Mouse (Mus musculus): ENCODE results near the gene Selenot.
A peak's percentile ranks its signal among the peaks of the same experiment; 100 is the strongest.
"Not testable (repeated sequence)": the region's sequence is repeated elsewhere in the genome, so short reads cannot be mapped to it uniquely, and the experiment has no call there.

Selenot gene

DNA sequence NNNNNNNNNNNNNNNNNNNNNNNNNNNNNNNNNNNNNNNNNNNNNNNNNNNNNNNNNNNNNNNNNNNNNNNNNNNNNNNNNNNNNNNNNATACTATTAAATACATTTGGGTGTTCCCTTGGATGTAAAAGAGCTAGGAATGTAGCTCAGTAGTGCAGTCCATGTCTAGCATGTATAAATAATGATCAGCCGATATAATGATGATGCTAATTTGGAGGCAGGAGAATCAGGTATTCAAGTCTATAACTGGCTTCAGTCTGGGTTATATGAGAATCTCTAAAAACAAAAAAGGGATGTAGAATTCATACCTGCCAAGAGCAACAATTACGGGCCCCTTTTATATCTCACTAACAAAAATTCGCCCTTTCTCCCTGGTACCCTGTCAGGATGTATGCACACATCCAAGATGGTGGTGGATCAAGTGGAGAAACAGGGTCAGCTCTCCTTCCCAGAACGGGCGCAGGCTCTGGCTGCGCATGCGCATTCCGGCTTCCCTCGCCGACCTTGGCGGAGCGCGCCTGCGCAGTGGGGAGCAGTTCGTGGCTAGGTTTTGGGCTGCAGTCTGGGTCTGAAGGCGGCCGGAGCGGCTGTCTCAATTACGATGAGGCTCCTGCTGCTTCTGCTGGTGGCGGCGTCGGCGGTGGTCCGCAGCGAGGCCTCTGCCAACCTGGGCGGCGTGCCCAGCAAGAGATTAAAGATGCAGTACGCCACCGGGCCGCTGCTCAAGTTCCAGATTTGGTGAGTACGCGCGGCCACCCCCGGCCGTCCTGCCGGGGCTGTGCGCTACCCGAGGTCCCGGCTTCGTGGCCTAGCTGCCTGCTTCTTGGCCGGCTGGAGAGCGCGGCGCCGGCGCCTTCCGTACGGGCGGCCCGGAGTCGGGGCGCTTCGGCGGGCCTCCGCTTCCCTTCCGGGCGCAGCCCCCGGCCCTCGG lies at the start of gene Selenot:
Gene Selenot (plus strand): TSS at position 500 of the 930 bp plus-strand sequence.
- peak; percentile 98 for DNase-seq (ENCODE audit: low read depth, low spot score)

DNA sequence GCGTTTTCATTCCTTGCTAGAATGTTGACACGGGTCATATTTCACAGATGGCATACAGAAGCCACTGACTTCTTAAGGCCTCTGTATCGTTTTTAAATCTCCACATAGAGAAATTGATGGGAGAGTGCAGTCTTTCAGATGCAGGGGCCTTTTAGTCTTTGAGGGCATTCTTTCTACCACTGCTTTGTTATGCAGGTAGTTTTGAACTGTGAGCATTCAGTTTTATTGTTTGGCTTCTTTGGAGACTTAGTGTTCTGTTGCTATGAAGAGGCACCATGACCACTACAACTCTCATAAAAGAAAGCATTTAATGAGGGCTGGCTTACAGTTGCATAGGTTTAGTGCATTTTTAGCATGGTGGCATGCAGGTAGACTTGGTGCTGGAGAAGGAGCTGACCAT lies 39.9 kb upstream of the Selenot start:
- DNase-seq (ENCODE audit: low read depth, low spot score): no peak

DNA sequence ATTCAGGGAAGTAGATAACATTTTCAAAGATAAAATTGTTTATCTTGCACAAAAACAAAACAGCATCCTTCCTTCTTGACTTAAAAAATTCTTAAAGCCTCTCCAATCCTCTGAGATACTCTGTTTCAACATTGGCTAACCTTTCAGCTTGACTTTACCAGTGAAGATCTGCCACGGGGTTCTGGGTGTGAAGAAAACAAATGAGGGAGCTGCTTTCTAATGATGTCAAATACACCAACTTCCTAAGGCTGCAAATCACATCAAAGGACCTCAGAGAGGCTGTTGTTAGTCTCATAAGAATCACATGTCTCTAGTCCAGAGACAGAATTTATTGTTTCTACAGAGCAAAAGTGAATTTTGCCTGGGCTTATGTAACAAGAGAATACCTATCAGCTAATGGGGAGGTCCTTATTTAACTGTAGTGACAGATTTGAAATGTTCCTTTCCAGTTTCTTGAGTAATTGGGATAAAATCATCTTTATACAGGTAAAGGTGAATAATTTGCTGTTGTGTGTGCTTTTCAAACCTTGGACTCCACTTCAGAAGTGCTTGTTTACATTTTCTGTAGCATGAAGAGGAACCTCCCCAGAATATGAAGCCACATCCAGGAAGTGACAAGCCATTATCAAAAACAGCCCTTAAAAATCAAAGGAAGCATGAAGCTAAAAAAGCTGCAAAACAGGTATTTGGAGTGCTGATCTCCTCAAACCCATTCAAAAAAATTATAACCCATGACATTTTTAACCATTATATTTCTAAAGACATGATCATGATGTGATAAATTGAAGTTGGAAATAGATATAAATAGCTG lies 24.2 kb upstream of the Selenot start:
- no peak for DNase-seq (ENCODE audit: low read depth, low spot score)

DNA sequence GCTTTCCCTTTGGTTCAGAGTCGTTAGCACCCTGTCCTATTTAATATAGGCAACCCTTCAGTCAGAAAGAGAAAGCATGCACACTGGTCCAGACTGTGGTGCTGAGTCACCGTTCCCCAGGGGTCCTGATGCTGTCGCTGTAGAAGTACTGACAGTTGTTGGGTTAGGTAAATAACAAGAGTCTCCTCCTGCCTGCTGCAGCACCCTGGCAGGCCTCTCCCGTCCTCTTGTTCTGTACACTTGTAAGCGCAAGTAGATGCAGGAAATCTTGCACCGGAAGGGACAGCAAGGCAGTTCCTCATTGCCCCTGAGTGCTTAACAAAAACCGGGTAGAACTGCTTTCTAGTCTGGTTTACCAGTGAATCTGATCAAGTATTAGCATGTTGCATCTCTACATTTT lies 19.8 kb upstream of the Selenot start:
- no peak for DNase-seq (ENCODE audit: low read depth, low spot score)

DNA sequence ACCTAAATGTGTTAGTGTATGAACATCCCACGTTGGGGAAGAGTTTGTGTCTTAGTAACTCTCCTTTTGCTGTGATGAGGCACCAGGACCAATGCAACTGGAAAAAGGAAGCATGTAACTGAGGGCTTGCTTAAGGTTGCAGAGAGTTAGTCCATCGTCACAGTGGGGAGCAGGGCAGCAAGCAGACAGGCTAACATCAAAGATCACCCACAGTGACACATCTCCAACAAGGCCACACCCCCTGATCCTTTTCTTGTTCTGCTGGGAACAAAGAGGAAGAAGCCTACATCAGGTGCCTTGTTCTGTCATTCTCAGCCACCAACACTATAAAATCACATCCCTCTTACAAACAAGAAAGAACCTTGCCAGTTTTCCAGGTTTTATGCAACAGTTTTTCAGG lies 16.5 kb upstream of the Selenot start:
- no peak for DNase-seq (ENCODE audit: low read depth, low spot score)

DNA sequence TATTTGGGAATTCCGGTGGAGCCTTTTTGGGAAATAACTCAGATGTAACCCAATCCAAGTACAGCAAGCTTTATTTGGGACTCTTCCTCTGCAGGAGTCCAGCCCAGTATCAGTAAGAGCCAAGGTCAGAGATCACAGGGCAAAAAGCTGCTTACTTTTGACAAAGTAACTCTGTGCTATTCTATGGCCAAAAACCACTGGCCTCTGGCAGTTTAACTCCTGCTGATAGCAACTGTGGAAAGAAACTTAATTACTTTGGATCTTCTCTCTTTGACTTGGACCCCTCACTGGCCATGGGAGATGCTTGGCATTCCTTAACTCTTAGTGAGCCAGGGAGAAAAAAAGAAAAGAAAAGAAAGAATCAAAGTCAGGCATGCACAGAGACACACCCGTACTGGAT lies 15.0 kb upstream of the Selenot start:
- no peak for DNase-seq (ENCODE audit: low read depth, low spot score)

DNA sequence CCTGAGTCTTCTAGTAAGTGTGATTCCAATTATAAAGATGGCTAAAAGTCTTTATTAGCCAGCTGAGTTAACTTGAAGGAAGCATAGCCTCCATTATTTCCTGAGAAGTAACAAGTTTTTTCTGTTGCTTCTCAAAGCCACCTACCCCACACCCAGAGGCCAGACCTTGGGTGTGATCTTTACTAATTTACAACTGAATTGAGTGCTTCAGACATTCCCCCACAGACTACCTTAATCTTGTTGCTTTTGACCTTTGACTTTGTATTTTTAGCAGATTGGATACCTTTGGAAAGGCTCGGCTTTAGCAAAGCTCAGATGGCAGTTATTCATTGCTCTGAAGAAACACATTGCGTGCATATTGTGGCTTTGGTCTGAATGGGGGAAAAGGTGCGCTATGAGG lies 5.6 kb upstream of the Selenot start:
- no peak for DNase-seq (ENCODE audit: low read depth, low spot score)

GRCm38 (mm10) chr3:58577067-58577503 lies 649 bp downstream of the Selenot start:
- peak; percentile 31 for DNase-seq (ENCODE audit: low read depth, low spot score)

GRCm38 (mm10) chr3:58577506-58578050 lies 1.1 kb downstream of the Selenot start:
- no peak for DNase-seq (ENCODE audit: low read depth, low spot score)

DNA sequence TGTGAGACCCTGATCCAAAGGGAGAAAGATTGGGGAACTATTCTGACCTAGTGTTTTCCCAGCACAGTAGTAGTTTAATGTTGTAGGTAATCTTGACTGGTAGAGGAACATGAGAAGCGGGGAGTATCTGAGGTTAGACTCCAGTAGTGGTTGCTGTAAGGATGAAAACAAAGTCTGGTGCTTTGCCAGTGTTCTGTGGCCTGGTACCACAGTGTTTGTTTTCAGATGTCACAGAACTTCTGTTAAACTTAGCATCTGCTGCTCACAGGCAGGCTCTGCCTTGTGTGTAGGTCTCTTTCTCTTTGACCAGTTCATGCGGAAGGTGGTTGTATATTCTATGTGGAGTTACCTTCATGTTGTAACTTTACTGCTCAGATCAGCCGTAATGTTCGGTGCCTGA lies 5.1 kb downstream of the Selenot start:
- no peak for DNase-seq (ENCODE audit: low read depth, low spot score)

GRCm38 (mm10) chr3:58582297-58582696 lies 5.9 kb downstream of the Selenot start:
- DNase-seq (ENCODE audit: low read depth, low spot score): no peak

- DNase-seq (ENCODE audit: low read depth, low spot score): no peak
These were observed 6.5 kb downstream of the Selenot start for GRCm38 (mm10) chr3:58582788-58583426.

DNA sequence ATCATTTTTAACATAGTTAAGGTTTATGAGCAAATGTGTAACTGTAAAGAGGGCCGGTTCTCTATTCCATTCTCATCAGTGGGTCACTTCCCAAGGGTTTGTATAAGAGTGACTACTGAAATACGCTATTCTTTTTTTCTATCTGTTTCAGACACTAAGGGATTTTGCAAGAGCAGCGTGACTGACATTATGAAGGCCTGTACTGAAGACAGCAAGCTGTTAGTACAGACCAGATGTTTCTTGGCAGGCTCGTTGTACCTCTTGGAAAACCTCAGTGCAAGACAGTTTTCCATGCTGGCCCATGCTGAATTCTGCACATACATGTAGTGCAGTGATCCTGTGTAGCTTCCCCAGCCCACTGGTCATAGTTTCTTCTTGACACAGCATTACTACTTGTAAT lies 14.1 kb downstream of the Selenot start:
- not testable (repeated sequence) for DNase-seq (ENCODE audit: low read depth, low spot score)

DNA sequence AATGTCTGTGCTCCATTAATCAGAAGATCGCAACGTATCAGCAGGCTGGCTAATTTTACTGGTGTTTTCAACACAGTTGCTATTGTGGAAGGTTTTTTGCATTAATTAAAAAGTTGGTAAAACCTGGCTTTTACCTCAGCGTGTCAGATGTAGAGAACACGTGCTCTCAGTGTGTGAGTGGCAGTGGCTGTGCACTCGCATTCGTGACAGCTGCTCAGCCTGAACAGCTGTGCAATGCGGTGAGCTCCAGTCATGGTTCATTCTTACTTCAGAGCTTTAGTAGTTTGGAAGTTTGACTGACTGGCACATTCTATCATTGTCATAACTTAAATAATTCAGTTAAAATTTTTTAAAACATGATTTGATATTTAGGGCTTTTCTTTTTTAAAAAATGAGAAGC lies 16.2 kb downstream of the Selenot start:
- DNase-seq (ENCODE audit: low read depth, low spot score): not testable (repeated sequence)

DNA sequence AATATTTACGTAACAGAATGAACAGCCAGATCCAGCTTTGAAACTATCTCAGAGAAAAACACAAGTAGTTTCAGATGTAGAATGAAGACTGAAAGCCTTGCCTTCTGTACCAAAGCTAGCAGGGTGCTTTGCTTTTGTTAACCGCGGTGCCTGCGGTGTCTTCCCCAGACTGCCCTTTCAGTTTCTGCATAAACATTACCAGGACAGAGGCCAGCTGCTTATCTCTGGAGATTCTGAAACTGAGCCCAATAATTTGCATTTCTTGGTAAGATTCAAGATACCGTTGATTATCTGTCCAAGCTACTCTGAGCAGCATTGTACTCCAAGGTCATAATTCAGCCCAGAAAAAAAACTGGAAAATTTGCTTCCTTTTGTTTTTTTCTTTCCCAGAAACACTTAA lies 17.2 kb downstream of the Selenot start:
- no peak for DNase-seq (ENCODE audit: low read depth, low spot score)

DNA sequence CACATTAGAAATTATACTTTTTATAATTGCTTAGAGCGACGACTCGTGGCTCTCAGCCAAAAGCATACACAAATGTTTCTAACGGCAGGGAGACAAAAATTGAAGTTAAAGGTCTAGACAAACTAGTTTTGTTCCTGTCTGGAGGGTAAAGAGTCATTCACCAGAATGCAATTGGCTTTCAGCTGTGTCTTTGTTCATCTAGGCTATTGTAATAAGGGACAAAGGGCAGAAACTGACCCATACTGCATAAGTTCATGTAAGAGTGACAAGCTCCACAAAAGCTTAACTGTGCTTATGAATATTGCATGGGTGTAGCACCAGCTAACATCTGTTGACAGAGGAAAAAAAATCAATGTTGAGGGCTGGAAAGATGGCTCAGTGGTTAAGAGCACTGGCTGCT lies 32.1 kb downstream of the Selenot start:
- no peak for DNase-seq (ENCODE audit: low read depth, low spot score)

DNA sequence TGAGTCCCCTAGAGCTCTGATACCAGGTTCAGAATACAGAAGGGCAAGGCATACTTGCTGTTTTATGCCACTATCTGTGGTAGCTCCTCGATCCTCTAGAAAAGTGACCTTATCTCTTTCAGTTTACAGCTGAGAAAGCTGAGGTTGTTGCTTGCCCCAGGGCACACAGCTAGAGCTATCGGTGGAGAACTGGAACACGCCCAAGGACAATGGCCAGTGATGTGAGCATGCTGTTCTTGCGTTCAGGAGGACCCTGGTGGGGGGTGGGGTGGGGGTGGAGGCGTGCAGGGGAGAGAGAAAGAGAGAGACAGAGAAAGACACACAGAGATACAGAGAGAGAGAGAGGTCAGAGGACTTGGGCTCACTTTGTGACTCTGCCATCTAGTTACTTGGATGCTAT lies 33.5 kb downstream of the Selenot start:
- DNase-seq (ENCODE audit: low read depth, low spot score): no peak

GRCm38 (mm10) chr3:58621066-58621465 lies 44.6 kb downstream of the Selenot start:
- no peak for DNase-seq (ENCODE audit: low read depth, low spot score)

GRCm38 (mm10) chr3:58622665-58623394 lies 46.4 kb downstream of the Selenot start:
- DNase-seq (ENCODE audit: low read depth, low spot score): no peak

DNA sequence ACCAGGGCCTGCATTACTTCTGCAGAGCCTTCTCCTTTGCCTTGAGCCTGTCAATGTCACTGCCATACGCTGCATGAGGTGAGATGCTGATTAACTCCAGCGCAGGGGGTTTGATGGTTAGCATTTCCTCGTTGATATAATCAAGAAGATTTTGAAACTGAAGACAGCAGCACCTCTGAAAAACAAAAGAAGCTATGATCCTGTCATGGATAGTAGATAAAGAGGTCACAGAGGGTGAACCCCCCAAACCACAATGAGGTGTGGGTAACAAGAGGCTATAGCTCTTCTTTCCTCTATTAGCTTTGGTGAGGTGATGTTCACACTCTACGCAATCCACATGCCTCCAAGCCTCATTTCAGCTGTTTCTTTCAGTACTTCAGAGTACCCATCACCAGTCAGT lies 48.5 kb downstream of the Selenot start:
- DNase-seq (ENCODE audit: low read depth, low spot score): no peak

GRCm38 (mm10) chr3:58631693-58632092 lies 55.3 kb downstream of the Selenot start:
- DNase-seq (ENCODE audit: low read depth, low spot score): no peak

Measured in forelimb bud, embryonic 11.5 days (tissue).